Mouse (Mus musculus): ENCODE data around the gene Foxd4. TPM values are rescaled to one million over a fixed set of nuclear protein-coding genes. Genes with fewer than 3 reads are reported as not detected.
"Not testable (repeated sequence)": the region's sequence is repeated elsewhere in the genome, so short reads cannot be mapped to it uniquely, and the experiment has no call there.

The Foxd4 gene
- polyA plus RNA-seq, 2 experiments: 0.51 to 0.59 TPM

- DNase-seq (ENCODE audit: low spot score) (no peak), ATAC-seq (ENCODE audit: low FRiP score, low read depth) (no peak)
- Histone ChIP-seq H3K27me3 (ENCODE audit: control insufficient read depth, insufficient read depth, low read length) (peaks cover 60% of the 10 kb centered on the region), H3K9ac (ENCODE audit: low read depth, low read length, severe bottlenecking) (no peak overlapping the region), H3K9me3 (ENCODE audit: control insufficient read depth, low read length) (no peaks in the 10 kb centered on the region), H3K4me1 (ENCODE audit: control insufficient read depth, insufficient read depth, low read length) (peaks cover 12% of the 10 kb centered on the region), H3K4me2 (replicated peaks; ENCODE audit: low read depth, low read length, severe bottlenecking) (no peak overlapping the region), H3K4me3 (replicated peaks; ENCODE audit: low read length) (no peak overlapping the region), H3K36me3 (ENCODE audit: control insufficient read depth, insufficient read depth, low read length) (no peaks in the 10 kb centered on the region), H3K27ac (replicated peaks; ENCODE audit: low read depth, low read length) (no peak overlapping the region)
- TF ChIP-seq POLR2A (IDR thresholded peaks at IDR 0.05; ENCODE audit: borderline replicate concordance, extremely low read depth, insufficient read depth, insufficient read length): no peak
- WGBS: 12% methylated on average over 4 of the region's 4 CpGs
Measured at GRCm38 (mm10) chr19:24896536-24896935, 4.5 kb downstream of the Foxd4 start.

GRCm38 (mm10) chr19:24886888-24887287 lies 14.1 kb downstream of the Foxd4 start:
- Histone ChIP-seq H3K9me3 (ENCODE audit: control insufficient read depth, low read length) (no peaks in the 10 kb centered on the region), H3K4me3 (replicated peaks; ENCODE audit: low read length) (no peak overlapping the region), H3K27ac (replicated peaks; ENCODE audit: low read depth, low read length) (no peak overlapping the region), H3K4me2 (replicated peaks; ENCODE audit: low read depth, low read length, severe bottlenecking) (no peak overlapping the region), H3K4me1 (ENCODE audit: control insufficient read depth, insufficient read depth, low read length) (no peaks in the 10 kb centered on the region), H3K36me3 (ENCODE audit: control insufficient read depth, insufficient read depth, low read length) (no peaks in the 10 kb centered on the region), H3K27me3 (ENCODE audit: control insufficient read depth, insufficient read depth, low read length) (no peaks in the 10 kb centered on the region), H3K9ac (ENCODE audit: low read depth, low read length, severe bottlenecking) (no peak overlapping the region)
- 64% methylated on average over 3 of the region's 3 CpGs for WGBS
- no peak for TF ChIP-seq POLR2A (IDR thresholded peaks at IDR 0.05; ENCODE audit: borderline replicate concordance, extremely low read depth, insufficient read depth, insufficient read length)
- DNase-seq (ENCODE audit: low spot score) (no peak), ATAC-seq (ENCODE audit: low FRiP score, low read depth) (no peak)

- Histone ChIP-seq H3K27ac (replicated peaks; ENCODE audit: low read depth, low read length) (no peak overlapping the region), H3K4me1 (ENCODE audit: control insufficient read depth, insufficient read depth, low read length) (no peaks in the 10 kb centered on the region), H3K4me3 (replicated peaks; ENCODE audit: low read length) (no peak overlapping the region), H3K27me3 (ENCODE audit: control insufficient read depth, insufficient read depth, low read length) (no peaks in the 10 kb centered on the region), H3K4me2 (replicated peaks; ENCODE audit: low read depth, low read length, severe bottlenecking) (no peak overlapping the region), H3K9me3 (ENCODE audit: control insufficient read depth, low read length) (no peaks in the 10 kb centered on the region), H3K9ac (ENCODE audit: low read depth, low read length, severe bottlenecking) (no peak overlapping the region), H3K36me3 (ENCODE audit: control insufficient read depth, insufficient read depth, low read length) (no peaks in the 10 kb centered on the region)
- DNase-seq (ENCODE audit: low spot score): peak; percentile 74
- ATAC-seq (ENCODE audit: low FRiP score, low read depth): peak; percentile 68; the same call in 1 of the 2 replicates
- no peak for TF ChIP-seq POLR2A (IDR thresholded peaks at IDR 0.05; ENCODE audit: borderline replicate concordance, extremely low read depth, insufficient read depth, insufficient read length)
- WGBS: 15% methylated on average over 5 of the region's 5 CpGs
Measured at GRCm38 (mm10) chr19:24885504-24885903, 15.5 kb downstream of the Foxd4 start.

GRCm38 (mm10) chr19:24881237-24881636 lies 19.8 kb downstream of the Foxd4 start:
- Histone ChIP-seq H3K27ac (replicated peaks; ENCODE audit: low read depth, low read length) (no peak overlapping the region), H3K36me3 (ENCODE audit: control insufficient read depth, insufficient read depth, low read length) (no peaks in the 10 kb centered on the region), H3K4me2 (replicated peaks; ENCODE audit: low read depth, low read length, severe bottlenecking) (no peak overlapping the region), H3K4me1 (ENCODE audit: control insufficient read depth, insufficient read depth, low read length) (no peaks in the 10 kb centered on the region), H3K4me3 (replicated peaks; ENCODE audit: low read length) (no peak overlapping the region), H3K9me3 (ENCODE audit: control insufficient read depth, low read length) (no peaks in the 10 kb centered on the region), H3K27me3 (ENCODE audit: control insufficient read depth, insufficient read depth, low read length) (no peaks in the 10 kb centered on the region), H3K9ac (ENCODE audit: low read depth, low read length, severe bottlenecking) (no peak overlapping the region)
- DNase-seq (ENCODE audit: low spot score): no peak
- TF ChIP-seq POLR2A (IDR thresholded peaks at IDR 0.05; ENCODE audit: borderline replicate concordance, extremely low read depth, insufficient read depth, insufficient read length): no peak
- ATAC-seq (ENCODE audit: low FRiP score, low read depth): no peak
- 67% methylated on average over 4 of the region's 4 CpGs for WGBS

GRCm38 (mm10) chr19:24875129-24875870 lies 25.7 kb downstream of the Foxd4 start, which contains the start of gene Gm10053:
Gm10053 (plus strand) TSS chr19:24875686.
- H3K9me3 ChIP-seq (ENCODE audit: control insufficient read depth, low read length); H3K27me3 ChIP-seq (ENCODE audit: control insufficient read depth, insufficient read depth, low read length); H3K4me3 ChIP-seq (replicated peaks; ENCODE audit: low read length); H3K4me1 ChIP-seq (ENCODE audit: control insufficient read depth, insufficient read depth, low read length); H3K36me3 ChIP-seq (ENCODE audit: control insufficient read depth, insufficient read depth, low read length); H3K9ac ChIP-seq (ENCODE audit: low read depth, low read length, severe bottlenecking); DNase-seq (ENCODE audit: low spot score); H3K4me2 ChIP-seq (replicated peaks; ENCODE audit: low read depth, low read length, severe bottlenecking); H3K27ac ChIP-seq (replicated peaks; ENCODE audit: low read depth, low read length); ATAC-seq (ENCODE audit: low FRiP score, low read depth): not testable (repeated sequence)
- WGBS: 66% methylated on average over 23 of the region's 26 CpGs

Data from limb, embryonic 14.5 days (tissue).